In the genomic region with DNA sequence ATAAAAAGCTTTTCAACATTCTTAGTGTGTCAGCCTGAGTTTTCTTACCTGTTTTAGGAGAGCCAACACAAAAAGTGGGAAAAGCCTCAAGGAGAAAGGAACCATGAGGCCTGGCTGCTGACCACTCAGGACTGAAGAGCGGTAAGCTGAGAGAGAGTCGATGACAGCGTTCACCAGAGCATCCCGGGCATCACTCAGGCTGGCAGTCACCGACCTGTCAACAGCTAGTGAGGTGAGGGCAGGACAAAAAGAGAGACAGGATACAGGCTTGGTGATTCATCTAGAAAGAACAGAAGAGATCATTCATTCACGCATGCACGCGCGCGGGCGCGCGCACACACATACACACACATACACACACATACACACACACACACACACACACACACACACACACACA, we compare ENCODE assay signal across 29 mouse cellular contexts. TPM values are rescaled to one million over a fixed set of nuclear protein-coding genes. Genes with fewer than 3 reads are reported as not detected.
"Had no signal": no experiment of that assay in that cellular context is flagged by ENCODE, and none has a peak within 500 bp of the region (broad histone marks: within the 10 kb centered on the region; RNA-seq: fewer than 3 reads in every experiment).

No protein-coding gene starts in this region.

- H3K9me3 ChIP-seq: limb, embryonic 10.5 days; limb, embryonic 12.5 days; limb, embryonic 13.5 days; limb, embryonic 15.5 days; liver, embryonic 12.5 days; liver, embryonic 13.5 days; liver, embryonic 15.5 days; lung, embryonic 15.5 days; megakaryocyte, embryonic 14.5 days; midbrain, embryonic 10.5 days; midbrain, embryonic 12.5 days; midbrain, embryonic 13.5 days; midbrain, embryonic 15.5 days; neural tube, embryonic 12.5 days had no signal

- H3K4me1 ChIP-seq: limb, embryonic 10.5 days; limb, embryonic 12.5 days; limb, embryonic 13.5 days; limb, embryonic 15.5 days; liver, embryonic 12.5 days; liver, embryonic 13.5 days; liver, embryonic 15.5 days; lung, embryonic 15.5 days; midbrain, embryonic 10.5 days; midbrain, embryonic 12.5 days; midbrain, embryonic 13.5 days; midbrain, embryonic 15.5 days; neural tube, embryonic 12.5 days had no signal

- H3K27me3 ChIP-seq: limb, embryonic 12.5 days; limb, embryonic 13.5 days; limb, embryonic 15.5 days; liver, embryonic 12.5 days; liver, embryonic 13.5 days; liver, embryonic 15.5 days; lung, embryonic 15.5 days; megakaryocyte, embryonic 14.5 days; midbrain, embryonic 12.5 days; midbrain, embryonic 13.5 days; midbrain, embryonic 15.5 days; neural tube, embryonic 12.5 days had no signal

- H3K4me3 ChIP-seq: limb, embryonic 10.5 days; limb, embryonic 12.5 days; limb, embryonic 13.5 days; limb, embryonic 15.5 days; liver, embryonic 12.5 days; liver, embryonic 13.5 days; liver, embryonic 15.5 days; lung, embryonic 15.5 days; megakaryocyte, embryonic 14.5 days; midbrain, embryonic 10.5 days; midbrain, embryonic 12.5 days; midbrain, embryonic 13.5 days; midbrain, embryonic 15.5 days; myocyte; neural tube, embryonic 12.5 days had no signal

- DNase-seq: left cerebral cortex, postnatal 4 days; liver; liver, embryonic 13.5 days; liver, postnatal 0 days; lung, adult 18-20 months; lung, adult 2 months; lung, embryonic 14.5 days; lung, postnatal 10 days; lung, postnatal 14 days; lung, postnatal 36 days; lung, postnatal 4 days; midbrain, embryonic 14.5 days had no signal

- H3K27ac ChIP-seq: limb, embryonic 10.5 days; limb, embryonic 12.5 days; limb, embryonic 13.5 days; limb, embryonic 15.5 days; liver, embryonic 12.5 days; liver, embryonic 13.5 days; liver, embryonic 14.5 days; liver, embryonic 15.5 days; lung, embryonic 15.5 days; macrophage; midbrain, embryonic 10.5 days; midbrain, embryonic 12.5 days; midbrain, embryonic 13.5 days; midbrain, embryonic 15.5 days; neural tube, embryonic 12.5 days had no signal

RNA-seq across cellular contexts. Expression of gene D930048N14Rik, which starts 56.3 kb away (rescaled TPM):
- total RNA-seq: megakaryocyte-erythroid progenitor cell, adult 5-6 weeks had no signal
